Mouse (Mus musculus): ENCODE results near the gene Vasp. TPM values are rescaled to one million over a fixed set of nuclear protein-coding genes. Genes with fewer than 3 reads are reported as not detected.

Vasp gene
- polyA plus RNA-seq, 1 experiment from 2014 or later: 73.8 TPM

- peak overlapping the region; percentile 99 for H3K4me2 ChIP-seq
- H3K9ac ChIP-seq: 0 out of 2 replicates have a peak overlapping the region, but pooled peaks have one; percentile 3
- no peak for ATAC-seq (ENCODE audit: insufficient number of reproducible peaks, low FRiP score, low TSS enrichment, low read depth)
- 1% methylated on average over 48 of the region's 48 CpGs for WGBS
- peaks cover 47% of the 10 kb centered on the region for H3K27me3 ChIP-seq
- H3K36me3 ChIP-seq: no peaks in the 10 kb centered on the region
- H3K9me3 ChIP-seq: no peaks in the 10 kb centered on the region
- peaks cover 33% of the 10 kb centered on the region for H3K4me1 ChIP-seq
- H3K4me3 ChIP-seq: peak overlapping the region; percentile 69
- no peak overlapping the region for H3K27ac ChIP-seq
These were observed 37.8 kb upstream of the Vasp start for GRCm38 (mm10) chr7:19309278-19309883.

GRCm38 (mm10) chr7:19308454-19309277, 37.0 kb upstream of the Vasp start:
- H3K4me3 ChIP-seq: peak overlapping the region; percentile 69
- H3K27me3 ChIP-seq: peaks cover 54% of the 10 kb centered on the region

DNA sequence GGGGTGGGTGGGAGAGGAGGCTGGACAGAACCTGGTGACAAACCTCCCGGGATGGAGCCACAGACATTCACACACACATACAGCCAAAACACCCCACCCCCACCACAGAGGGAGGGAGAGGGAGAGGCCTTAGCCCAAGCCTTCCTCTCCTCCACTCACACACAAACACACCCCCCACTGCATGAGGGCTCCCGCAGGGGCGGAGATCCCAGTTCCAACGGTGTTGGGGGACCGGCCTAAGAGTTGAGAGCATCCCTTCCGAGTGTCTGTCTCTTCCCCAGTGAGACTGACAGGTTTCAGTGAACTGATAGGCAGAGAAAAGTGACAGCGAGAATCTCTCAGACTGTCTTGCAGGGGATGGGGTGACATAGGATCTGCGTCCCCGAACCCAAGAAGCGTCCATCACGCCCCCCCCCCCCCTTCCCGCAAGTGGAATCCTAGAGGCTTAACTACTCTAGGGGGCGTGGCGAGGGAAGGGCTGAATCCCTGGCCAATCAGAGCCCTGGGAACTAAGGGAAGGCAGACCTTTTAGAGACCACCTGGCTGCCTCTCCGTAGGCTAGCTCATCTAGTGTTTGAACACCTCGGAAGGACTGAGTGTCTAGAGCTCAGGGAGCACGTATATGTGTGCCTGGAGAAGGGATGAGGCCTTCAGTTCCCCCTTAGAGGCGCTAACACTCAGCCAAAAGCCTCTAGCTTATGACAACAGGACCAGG, 36.3 kb upstream of the Vasp start:
- peak; percentile 54 for ATAC-seq (ENCODE audit: insufficient number of reproducible peaks, low FRiP score, low TSS enrichment, low read depth)
- 2% methylated on average over 18 of the region's 18 CpGs for WGBS
- Histone ChIP-seq H3K27ac (peak overlapping the region; percentile 88), H3K4me2 (peak overlapping the region; percentile 99), H3K4me1 (peaks cover 43% of the 10 kb centered on the region), H3K4me3 (peak overlapping the region; percentile 69), H3K9me3 (no peaks in the 10 kb centered on the region), H3K27me3 (peaks cover 55% of the 10 kb centered on the region), H3K9ac (peak overlapping the region; percentile 31), H3K36me3 (no peaks in the 10 kb centered on the region)

More at GRCm38 (mm10) chr7:19308454-19309277, 37.0 kb upstream of the Vasp start:
- peak overlapping the region; percentile 99 for H3K4me2 ChIP-seq
- peak overlapping the region; percentile 45 for H3K9ac ChIP-seq
- peaks cover 40% of the 10 kb centered on the region for H3K4me1 ChIP-seq
- H3K36me3 ChIP-seq: no peaks in the 10 kb centered on the region
- peak; percentile 91 for ATAC-seq (ENCODE audit: insufficient number of reproducible peaks, low FRiP score, low TSS enrichment, low read depth)
- no peaks in the 10 kb centered on the region for H3K9me3 ChIP-seq
- H3K27ac ChIP-seq: peak overlapping the region; percentile 88
- WGBS: under 1% methylated on average over 58 of the region's 58 CpGs

GRCm38 (mm10) chr7:19306819-19307738, 35.5 kb upstream of the Vasp start:
- no peak overlapping the region for H3K4me2 ChIP-seq
- H3K9me3 ChIP-seq: no peaks in the 10 kb centered on the region
- no peaks in the 10 kb centered on the region for H3K36me3 ChIP-seq
- peaks cover 44% of the 10 kb centered on the region for H3K4me1 ChIP-seq
- H3K27me3 ChIP-seq: peaks cover 63% of the 10 kb centered on the region
- H3K27ac ChIP-seq: no peak overlapping the region
- WGBS: 69% methylated on average over 25 of the region's 25 CpGs
- H3K9ac ChIP-seq: no peak overlapping the region
- no peak for ATAC-seq (ENCODE audit: insufficient number of reproducible peaks, low FRiP score, low TSS enrichment, low read depth)
- H3K4me3 ChIP-seq: no peak overlapping the region

DNA sequence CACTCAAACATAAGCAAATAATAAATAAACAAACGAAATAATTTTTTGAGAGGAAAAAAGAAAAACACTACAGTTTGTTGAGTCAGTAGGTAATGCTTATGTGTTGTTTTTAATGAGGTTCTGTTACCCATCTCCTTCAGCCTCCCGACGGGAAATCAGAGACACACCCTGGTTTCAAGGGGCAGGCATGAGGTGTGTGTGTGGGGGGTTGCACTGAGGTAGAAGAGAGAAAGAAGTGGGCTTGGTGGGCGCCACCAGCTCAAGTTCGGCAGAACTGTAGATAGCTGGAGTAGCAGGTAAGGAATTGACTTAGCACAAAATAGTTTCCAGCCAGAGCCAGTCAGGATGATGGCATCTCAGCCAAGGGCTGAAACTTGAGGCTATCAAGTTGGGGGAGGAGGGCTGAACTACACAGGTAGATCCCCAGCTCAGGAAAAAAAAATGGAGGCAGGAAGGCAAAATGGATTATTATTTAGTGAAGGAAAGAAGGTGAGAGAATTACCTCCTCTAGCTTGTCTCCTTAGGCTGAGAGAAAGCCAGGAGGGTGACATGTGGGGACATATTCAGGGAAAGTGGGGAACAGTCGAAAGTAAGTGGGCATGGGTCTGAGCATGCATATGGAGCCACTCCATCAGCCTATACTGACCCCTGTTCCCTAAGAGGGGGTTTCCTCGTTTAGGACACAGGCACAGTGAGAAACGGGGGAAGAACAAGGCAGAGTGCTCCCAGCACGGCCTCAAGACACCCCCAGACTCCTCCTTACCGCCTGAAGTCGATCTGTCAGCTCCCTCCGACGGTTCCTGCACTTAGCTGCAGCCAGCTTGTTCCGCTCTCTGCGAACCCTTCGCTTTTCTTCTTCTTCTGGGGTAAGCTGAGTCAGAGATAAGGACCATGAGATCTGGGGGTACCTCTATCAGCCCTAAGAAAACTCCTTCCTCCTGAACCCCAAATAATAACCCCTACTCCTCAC, 34.5 kb upstream of the Vasp start:
- ATAC-seq (ENCODE audit: insufficient number of reproducible peaks, low FRiP score, low TSS enrichment, low read depth): no peak
- Histone ChIP-seq H3K27ac (no peak overlapping the region), H3K9ac (no peak overlapping the region), H3K36me3 (no peaks in the 10 kb centered on the region), H3K4me2 (no peak overlapping the region), H3K4me3 (no peak overlapping the region), H3K9me3 (no peaks in the 10 kb centered on the region), H3K27me3 (peaks cover 65% of the 10 kb centered on the region), H3K4me1 (peaks cover 50% of the 10 kb centered on the region)
- 46% methylated on average over 16 of the region's 16 CpGs for WGBS

GRCm38 (mm10) chr7:19305413-19305735, 33.8 kb upstream of the Vasp start:
- peaks cover 65% of the 10 kb centered on the region for H3K27me3 ChIP-seq
- H3K9ac ChIP-seq: no peak overlapping the region
- H3K27ac ChIP-seq: no peak overlapping the region
- H3K4me3 ChIP-seq: no peak overlapping the region
- H3K4me2 ChIP-seq: no peak overlapping the region
- peaks cover 48% of the 10 kb centered on the region for H3K4me1 ChIP-seq
- H3K9me3 ChIP-seq: no peaks in the 10 kb centered on the region
- 10% methylated on average over 6 of the region's 6 CpGs for WGBS
- no peak for ATAC-seq (ENCODE audit: insufficient number of reproducible peaks, low FRiP score, low TSS enrichment, low read depth)
- no peaks in the 10 kb centered on the region for H3K36me3 ChIP-seq

DNA sequence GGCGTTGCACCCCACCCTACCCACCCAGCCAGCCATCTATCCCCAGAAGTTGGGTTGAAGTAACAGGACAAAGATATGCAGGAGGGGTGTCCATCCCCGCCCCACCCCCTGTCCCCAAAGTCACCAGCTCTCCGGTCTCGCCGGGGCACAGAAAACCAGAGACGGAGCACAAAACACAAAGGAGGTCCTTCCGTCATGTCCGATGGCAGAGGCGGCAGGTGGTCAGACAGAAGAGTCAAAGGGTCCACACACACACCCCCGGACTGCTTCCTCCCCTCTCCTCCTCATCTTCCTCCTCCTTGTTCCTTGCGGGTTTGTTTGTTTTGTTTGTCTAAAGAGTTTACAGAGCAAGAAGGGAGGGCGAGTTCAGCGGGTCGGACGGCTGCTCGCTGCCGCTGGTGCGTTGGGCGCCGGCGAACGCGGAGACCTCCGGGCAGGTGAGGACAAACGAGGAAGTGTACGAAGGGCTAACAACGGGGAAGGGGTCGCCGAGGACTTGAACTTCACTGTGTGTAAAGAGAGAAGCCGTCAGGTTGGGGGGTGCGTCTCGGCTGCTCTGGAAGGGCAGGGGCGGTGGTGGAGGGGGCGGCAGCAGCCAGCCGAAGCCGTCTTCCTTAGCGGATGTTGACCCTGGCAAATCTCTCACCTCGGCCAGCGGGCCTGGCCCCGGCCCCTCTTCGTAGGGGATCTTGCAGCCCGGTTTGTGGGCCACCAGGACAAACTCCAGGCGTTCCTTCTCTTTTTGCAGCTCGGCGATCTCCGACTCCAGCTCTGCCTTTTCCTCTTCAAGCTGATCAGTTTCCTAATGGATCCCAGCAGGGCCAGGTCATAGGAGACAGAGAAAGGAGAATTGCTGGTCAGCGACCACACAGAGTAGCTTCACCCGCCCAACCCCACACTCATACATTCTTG, 33.1 kb upstream of the Vasp start:
- Histone ChIP-seq H3K4me2 (peak overlapping the region; percentile 52), H3K27me3 (peaks cover 65% of the 10 kb centered on the region), H3K4me1 (peaks cover 49% of the 10 kb centered on the region), H3K27ac (no peak overlapping the region), H3K4me3 (peak overlapping the region; percentile 33), H3K9ac (0 out of 2 replicates have a peak overlapping the region, but pooled peaks have one; percentile 17), H3K36me3 (no peaks in the 10 kb centered on the region), H3K9me3 (no peaks in the 10 kb centered on the region)
- 3% methylated on average over 48 of the region's 48 CpGs for WGBS
- ATAC-seq (ENCODE audit: insufficient number of reproducible peaks, low FRiP score, low TSS enrichment, low read depth): no peak

GRCm38 (mm10) chr7:19303770-19304169, 32.2 kb upstream of the Vasp start:
- ATAC-seq (ENCODE audit: insufficient number of reproducible peaks, low FRiP score, low TSS enrichment, low read depth): no peak
- Histone ChIP-seq H3K4me2 (peak overlapping the region; percentile 24), H3K4me3 (peak overlapping the region; percentile 22), H3K27ac (no peak overlapping the region), H3K27me3 (peaks cover 65% of the 10 kb centered on the region), H3K9ac (no peak overlapping the region), H3K4me1 (peaks cover 41% of the 10 kb centered on the region), H3K9me3 (no peaks in the 10 kb centered on the region), H3K36me3 (no peaks in the 10 kb centered on the region)
- 2% methylated on average over 16 of the region's 16 CpGs for WGBS

GRCm38 (mm10) chr7:19303046-19303305, 31.4 kb upstream of the Vasp start:
- H3K9ac ChIP-seq: no peak overlapping the region
- no peaks in the 10 kb centered on the region for H3K9me3 ChIP-seq
- H3K36me3 ChIP-seq: no peaks in the 10 kb centered on the region
- 76% methylated on average over 12 of the region's 12 CpGs for WGBS
- H3K4me2 ChIP-seq: no peak overlapping the region
- no peak overlapping the region for H3K4me3 ChIP-seq
- peaks cover 39% of the 10 kb centered on the region for H3K4me1 ChIP-seq
- no peak for ATAC-seq (ENCODE audit: insufficient number of reproducible peaks, low FRiP score, low TSS enrichment, low read depth)
- peaks cover 65% of the 10 kb centered on the region for H3K27me3 ChIP-seq
- H3K27ac ChIP-seq: no peak overlapping the region

Measured in limb, embryonic 15.5 days (tissue).